Mouse (Mus musculus) heart, embryonic 11.5 days (tissue): ENCODE measurements at regions not wholly inside any gene's neighbourhood (a gene's known extent, or its start where the extent isn't known, plus 50 kb on each side); places are given as distances from the start of the nearest gene placed in this dataset.

Experiments used
- ATAC-seq: fragments of 200-750 bp; cut with Nextera tagmentation; replicated peaks from 2 replicates; pipeline ENCODE4 v1.8.0; 2017; ENCODE audit warnings: moderate library complexity; ENCODE audit not compliant: insufficient number of reproducible peaks, low FRiP score, low TSS enrichment
- H3K27ac ChIP-seq: fragments of 300-500 bp; sonication (generic); 2 replicates; pipeline ENCODE4 v1.5.1; 2014; ENCODE audit warnings: mild to moderate bottlenecking, low read depth, low read length
- H3K27me3 ChIP-seq: fragments of 300-500 bp; sonication (generic); 2 replicates; pipeline ENCODE4 v1.6.1; 2014; ENCODE audit warnings: mild to moderate bottlenecking, low read length, mixed read lengths; ENCODE audit not compliant: control insufficient read depth, insufficient read depth
- H3K36me3 ChIP-seq: fragments of 300-500 bp; sonication (generic); 2 replicates; pipeline ENCODE4 v1.6.1; 2014; ENCODE audit warnings: mild to moderate bottlenecking, low read length, moderate library complexity, mixed read lengths; ENCODE audit not compliant: control insufficient read depth, insufficient read depth
- H3K4me1 ChIP-seq: fragments of 300-500 bp; sonication (generic); 2 replicates; pipeline ENCODE4 v1.6.1; 2014; ENCODE audit warnings: low read length; ENCODE audit not compliant: control insufficient read depth, insufficient read depth
- H3K4me2 ChIP-seq: fragments of 300-500 bp; sonication (generic); 2 replicates; pipeline ENCODE4 v1.6.1; 2014; ENCODE audit warnings: mild to moderate bottlenecking, moderate library complexity
- H3K4me3 ChIP-seq: fragments of 300-500 bp; sonication (generic); 2 replicates; pipeline ENCODE4 v1.5.1; 2014; ENCODE audit warnings: low read depth, low read length
- H3K9ac ChIP-seq: fragments of 300-500 bp; sonication (generic); 2 replicates; pipeline ENCODE4 v1.6.1; 2014; ENCODE audit warnings: mild to moderate bottlenecking, low read depth, low read length, moderate library complexity
- H3K9me3 ChIP-seq: fragments of 300-500 bp; sonication (generic); replicated peaks from 2 replicates; pipeline ENCODE4 v1.6.1; 2016; ENCODE audit warnings: low read length; ENCODE audit not compliant: control insufficient read depth
- WGBS: fragments of 180-500 bp; shearing (Covaris S2); extraction: QIAGEN DNeasy Blood & Tissue Kit; methylation state at CpG from one replicate; pipeline ENCODE4 v1.1.7; 2014; ENCODE audit not compliant: insufficient replicate concordance; 5-methylcytosine and 5-hydroxymethylcytosine counted together

- WGBS, result 79% methylated on average over 3 of the region's 3 CpGs
- H3K27me3 ChIP-seq, result peaks cover 37% of the 10 kb centered on the region
Measured at GRCm38 (mm10) chr6:99901564-99901963, 175.4 kb upstream of the Prok2 start.

GRCm38 (mm10) chr6:99901146-99901545, 175.0 kb upstream of the Prok2 start:
- Histone ChIP-seq H3K4me3 (no peak overlapping the region), H3K27me3 (peaks cover 36% of the 10 kb centered on the region), H3K9ac (no peak overlapping the region), H3K4me1 (0 out of 2 replicates have a peak, but pooled peaks cover 2% of the 10 kb centered on the region), H3K36me3 (no peaks in the 10 kb centered on the region), H3K27ac (no peak overlapping the region), H3K4me2 (no peak overlapping the region), H3K9me3 (no peaks in the 10 kb centered on the region)
- no peak for ATAC-seq
- WGBS, result 84% methylated on average over 5 of the region's 5 CpGs

More at GRCm38 (mm10) chr6:99901564-99901963, 175.4 kb upstream of the Prok2 start:
- H3K9ac ChIP-seq, result no peak overlapping the region
- no peak for ATAC-seq
- H3K4me2 ChIP-seq, result no peak overlapping the region
- no peak overlapping the region for H3K4me3 ChIP-seq
- H3K4me1 ChIP-seq, result 0 out of 2 replicates have a peak, but pooled peaks cover 2% of the 10 kb centered on the region
- H3K9me3 ChIP-seq, result no peaks in the 10 kb centered on the region
- H3K27ac ChIP-seq, result no peak overlapping the region
- H3K36me3 ChIP-seq, result no peaks in the 10 kb centered on the region

- H3K9ac ChIP-seq, result no peak overlapping the region
Measured at GRCm38 (mm10) chr6:99899704-99900103, 173.5 kb upstream of the Prok2 start.

GRCm38 (mm10) chr6:99898077-99898476, 171.9 kb upstream of the Prok2 start:
- Histone ChIP-seq H3K4me1 (no peaks in the 10 kb centered on the region), H3K4me3 (no peak overlapping the region), H3K27ac (no peak overlapping the region), H3K36me3 (no peaks in the 10 kb centered on the region), H3K9ac (no peak overlapping the region), H3K27me3 (peaks cover 36% of the 10 kb centered on the region), H3K9me3 (no peaks in the 10 kb centered on the region), H3K4me2 (no peak overlapping the region)
- 83% methylated on average over 2 of the region's 2 CpGs for WGBS
- ATAC-seq, result no peak

More at GRCm38 (mm10) chr6:99899704-99900103, 173.5 kb upstream of the Prok2 start:
- Histone ChIP-seq H3K4me2 (no peak overlapping the region), H3K4me3 (no peak overlapping the region), H3K27ac (no peak overlapping the region), H3K27me3 (peaks cover 34% of the 10 kb centered on the region), H3K9me3 (no peaks in the 10 kb centered on the region), H3K4me1 (0 out of 2 replicates have a peak, but pooled peaks cover 2% of the 10 kb centered on the region), H3K36me3 (no peaks in the 10 kb centered on the region)
- 68% methylated on average over 14 of the region's 14 CpGs for WGBS
- no peak for ATAC-seq

- ATAC-seq, result no peak
- no peak overlapping the region for H3K27ac ChIP-seq
- H3K27me3 ChIP-seq, result peaks cover 33% of the 10 kb centered on the region
- 89% methylated on average over 4 of the region's 4 CpGs for WGBS
- H3K9me3 ChIP-seq, result 0 out of 2 replicates have a peak, but pooled peaks cover 2% of the 10 kb centered on the region
- H3K4me1 ChIP-seq, result no peaks in the 10 kb centered on the region
- no peak overlapping the region for H3K9ac ChIP-seq
- no peak overlapping the region for H3K4me3 ChIP-seq
- no peaks in the 10 kb centered on the region for H3K36me3 ChIP-seq
- H3K4me2 ChIP-seq, result no peak overlapping the region
Measured at GRCm38 (mm10) chr6:99895558-99895957, 169.4 kb upstream of the Prok2 start.

GRCm38 (mm10) chr6:99893936-99894335, 167.7 kb upstream of the Prok2 start:
- ATAC-seq, result no peak
- Histone ChIP-seq H3K27me3 (peaks cover 25% of the 10 kb centered on the region), H3K27ac (no peak overlapping the region), H3K9me3 (0 out of 2 replicates have a peak, but pooled peaks cover 2% of the 10 kb centered on the region), H3K4me2 (no peak overlapping the region), H3K36me3 (no peaks in the 10 kb centered on the region), H3K4me1 (peaks cover 3% of the 10 kb centered on the region), H3K4me3 (no peak overlapping the region), H3K9ac (no peak overlapping the region)
- 50% methylated on average over 4 of the region's 4 CpGs for WGBS

- no peak overlapping the region for H3K4me2 ChIP-seq
- peaks cover 5% of the 10 kb centered on the region for H3K4me1 ChIP-seq
- 0 out of 2 replicates have a peak, but pooled peaks cover 2% of the 10 kb centered on the region for H3K9me3 ChIP-seq
- H3K9ac ChIP-seq, result no peak overlapping the region
- H3K27ac ChIP-seq, result no peak overlapping the region
- 85% methylated on average over 9 of the region's 9 CpGs for WGBS
- H3K36me3 ChIP-seq, result no peaks in the 10 kb centered on the region
- ATAC-seq, result no peak
- H3K27me3 ChIP-seq, result peaks cover 18% of the 10 kb centered on the region
- H3K4me3 ChIP-seq, result no peak overlapping the region
Measured at GRCm38 (mm10) chr6:99892204-99892603, 166.0 kb upstream of the Prok2 start.

- Histone ChIP-seq H3K9ac (no peak overlapping the region), H3K4me2 (no peak overlapping the region), H3K4me3 (no peak overlapping the region), H3K36me3 (no peaks in the 10 kb centered on the region), H3K4me1 (peaks cover 5% of the 10 kb centered on the region), H3K27me3 (peaks cover 20% of the 10 kb centered on the region), H3K9me3 (0 out of 2 replicates have a peak, but pooled peaks cover 2% of the 10 kb centered on the region), H3K27ac (no peak overlapping the region)
- no peak for ATAC-seq
- WGBS, result 52% methylated on average over 2 of the region's 2 CpGs
Measured at GRCm38 (mm10) chr6:99891790-99892189, 165.6 kb upstream of the Prok2 start.

- peaks cover 18% of the 10 kb centered on the region for H3K27me3 ChIP-seq
- peaks cover 5% of the 10 kb centered on the region for H3K4me1 ChIP-seq
- no peaks in the 10 kb centered on the region for H3K36me3 ChIP-seq
- H3K27ac ChIP-seq, result no peak overlapping the region
- no peak overlapping the region for H3K4me2 ChIP-seq
- H3K4me3 ChIP-seq, result no peak overlapping the region
- H3K9me3 ChIP-seq, result 0 out of 2 replicates have a peak, but pooled peaks cover 2% of the 10 kb centered on the region
- WGBS, result 75% methylated on average over 5 of the region's 5 CpGs
- H3K9ac ChIP-seq, result no peak overlapping the region
- no peak for ATAC-seq
Measured at GRCm38 (mm10) chr6:99890805-99891204, 164.6 kb upstream of the Prok2 start.
